In genomic region chr19:10740641-10741440, GRCm38 (mm10) we compare ENCODE assay signal across 8 mouse cellular contexts. TPM values are rescaled to one million over a fixed set of nuclear protein-coding genes. Genes with fewer than 3 reads are reported as not detected.
DNase-seq lines count a peak whose midpoint lies in the region; ATAC-seq and TF ChIP-seq lines count a peak whose summit lies in the region.
"Had no signal": no experiment of that assay in that cellular context is flagged by ENCODE, and none has a peak within 500 bp of the region (broad histone marks: within the 10 kb centered on the region; RNA-seq: fewer than 3 reads in every experiment).

No protein-coding gene starts in this region.

- no peak overlapping the region for H3K27ac ChIP-seq in embryonic facial prominence, embryonic 13.5 days
- H3K27ac ChIP-seq in lung, embryonic 15.5 days, result no peak overlapping the region
- H3K27ac ChIP-seq in hindbrain, postnatal 0 days, result no peak overlapping the region
- no peak overlapping the region for H3K27ac ChIP-seq in neural tube, embryonic 15.5 days (replicated peaks)
- H3K27ac ChIP-seq: hindbrain, embryonic 10.5 days had no signal

- no peak overlapping the region for H3K4me3 ChIP-seq in embryonic facial prominence, embryonic 13.5 days
- no peak overlapping the region for H3K4me3 ChIP-seq in lung, embryonic 15.5 days
- H3K4me3 ChIP-seq in hindbrain, postnatal 0 days (ENCODE audit: low read length), result no peak overlapping the region
- no peak overlapping the region for H3K4me3 ChIP-seq in neural tube, embryonic 15.5 days (replicated peaks)
- H3K4me3 ChIP-seq: hindbrain, embryonic 10.5 days had no signal

- DNase-seq in spleen, adult 12 weeks (ENCODE audit: low spot score), result peak; percentile 51
- no peak for DNase-seq in spleen, postnatal 4 days (ENCODE audit: low spot score in 2 of 2)
- DNase-seq in thymus, postnatal 36 days, result peak; percentile 72 to 86
- no peak for DNase-seq in hindbrain, postnatal 0 days (ENCODE audit: low spot score)

- H3K4me2 ChIP-seq in embryonic facial prominence, embryonic 13.5 days, result no peak overlapping the region; the same call in 1 of the 2 replicates
- peak overlapping the region; percentile 4; the same call in 1 of the 2 replicates for H3K4me2 ChIP-seq in lung, embryonic 15.5 days
- no peak overlapping the region for H3K4me2 ChIP-seq in hindbrain, postnatal 0 days (ENCODE audit: low read depth, low read length)
- H3K4me2 ChIP-seq in neural tube, embryonic 15.5 days, result no peak overlapping the region

- no peak overlapping the region for H3K9ac ChIP-seq in embryonic facial prominence, embryonic 13.5 days
- H3K9ac ChIP-seq in lung, embryonic 15.5 days, result no peak overlapping the region
- H3K9ac ChIP-seq in hindbrain, postnatal 0 days (replicated peaks; ENCODE audit: low read length), result no peak overlapping the region
- no peak overlapping the region for H3K9ac ChIP-seq in neural tube, embryonic 15.5 days (replicated peaks)

- ATAC-seq in embryonic facial prominence, embryonic 13.5 days (ENCODE audit: insufficient number of reproducible peaks, insufficient read depth, low FRiP score, low TSS enrichment, low read depth), result 0 out of 2 replicates have a peak, but pooled peaks have one; percentile 37
- ATAC-seq in lung, embryonic 15.5 days (ENCODE audit: borderline replicate concordance, extremely low read depth, low FRiP score, low TSS enrichment), result peak; percentile 44
- no peak for ATAC-seq in hindbrain, postnatal 0 days
- ATAC-seq in neural tube, embryonic 15.5 days (ENCODE audit: low FRiP score), result no peak

- H3K4me1 ChIP-seq in embryonic facial prominence, embryonic 13.5 days, result peaks cover 9% of the 10 kb centered on the region; the same call in 1 of the 2 replicates
- H3K4me1 ChIP-seq in lung, embryonic 15.5 days, result peaks cover 12% of the 10 kb centered on the region
- H3K4me1 ChIP-seq in hindbrain, postnatal 0 days (ENCODE audit: insufficient read depth, low read length), result no peaks in the 10 kb centered on the region
- H3K4me1 ChIP-seq in neural tube, embryonic 15.5 days, result no peaks in the 10 kb centered on the region

- H3K9me3 ChIP-seq in embryonic facial prominence, embryonic 13.5 days, result no peaks in the 10 kb centered on the region
- H3K9me3 ChIP-seq in lung, embryonic 15.5 days, result no peaks in the 10 kb centered on the region
- H3K9me3 ChIP-seq in hindbrain, postnatal 0 days (ENCODE audit: low read length), result no peaks in the 10 kb centered on the region
- H3K9me3 ChIP-seq in neural tube, embryonic 15.5 days (replicated peaks), result no peaks in the 10 kb centered on the region
- H3K9me3 ChIP-seq: hindbrain, embryonic 10.5 days had no signal

- 30% methylated on average over 11 of the region's 11 CpGs for WGBS in embryonic facial prominence, embryonic 13.5 days
- WGBS in lung, embryonic 15.5 days, result 22% methylated on average over 11 of the region's 11 CpGs
- WGBS in hindbrain, postnatal 0 days, result 60% methylated on average over 11 of the region's 11 CpGs
- 53% methylated on average over 11 of the region's 11 CpGs for WGBS in neural tube, embryonic 15.5 days

- H3K27me3 ChIP-seq in embryonic facial prominence, embryonic 13.5 days, result no peaks in the 10 kb centered on the region
- H3K27me3 ChIP-seq in lung, embryonic 15.5 days, result no peaks in the 10 kb centered on the region
- H3K27me3 ChIP-seq in hindbrain, postnatal 0 days (ENCODE audit: insufficient read depth, low read length), result no peaks in the 10 kb centered on the region
- H3K27me3 ChIP-seq in neural tube, embryonic 15.5 days (replicated peaks), result no peaks in the 10 kb centered on the region

- TF ChIP-seq CTCF in hindbrain, postnatal 0 days (IDR thresholded peaks at IDR 0.05; ENCODE audit: low read depth), result no peak

- no peaks in the 10 kb centered on the region for H3K36me3 ChIP-seq in embryonic facial prominence, embryonic 13.5 days
- H3K36me3 ChIP-seq in lung, embryonic 15.5 days, result no peaks in the 10 kb centered on the region
- H3K36me3 ChIP-seq in hindbrain, postnatal 0 days (ENCODE audit: insufficient read depth, low read length), result no peaks in the 10 kb centered on the region
- no peaks in the 10 kb centered on the region for H3K36me3 ChIP-seq in neural tube, embryonic 15.5 days
- H3K36me3 ChIP-seq: hindbrain, embryonic 10.5 days had no signal

RNA-seq across cellular contexts. Expression of gene Cd5, which starts 2.0 kb away (rescaled TPM):
- 0.41 and 0.42 TPM in 2 replicates for polyA plus RNA-seq in embryonic facial prominence, embryonic 13.5 days (2015; fragmentation: Nextera tagmentation; extraction: Ambion mirVana)
- polyA plus RNA-seq in lung, embryonic 15.5 days (2015; fragmentation: Nextera tagmentation; extraction: Ambion mirVana), result 0.45 and 0.91 TPM in 2 replicates
- total RNA-seq in hindbrain, postnatal 0 days (2014; rRNA removed), result 0.68 TPM in 1 of 2 replicates, not detected in the other
- polyA plus RNA-seq in hindbrain, postnatal 0 days (2015; fragmentation: Nextera tagmentation; extraction: Ambion mirVana), result 0.26 and 0.32 TPM in 2 replicates
- 0.08 and 1.3 TPM in 2 replicates for polyA plus RNA-seq in neural tube, embryonic 15.5 days (2015; fragmentation: Nextera tagmentation; extraction: Ambion mirVana)

RNA-seq across cellular contexts. Expression of gene Vps37c, which starts 52.3 kb away (rescaled TPM):
- 36.4 and 36.8 TPM in 2 replicates for polyA plus RNA-seq in embryonic facial prominence, embryonic 13.5 days (2015; fragmentation: Nextera tagmentation; extraction: Ambion mirVana)
- polyA plus RNA-seq in lung, embryonic 15.5 days (2015; fragmentation: Nextera tagmentation; extraction: Ambion mirVana), result 30.3 and 33.4 TPM in 2 replicates
- total RNA-seq in hindbrain, postnatal 0 days (2014; rRNA removed), result 29.8 and 30.7 TPM in 2 replicates
- 25.8 and 27.2 TPM in 2 replicates for polyA plus RNA-seq in hindbrain, postnatal 0 days (2015; fragmentation: Nextera tagmentation; extraction: Ambion mirVana)
- polyA plus RNA-seq in neural tube, embryonic 15.5 days (2015; fragmentation: Nextera tagmentation; extraction: Ambion mirVana), result 28.7 and 30.3 TPM in 2 replicates

Comparison
In these comparisons a context has a peak if more than half of its experiments do, and no peak if none do; other contexts are left out.
1. DNase-seq: peak in spleen, adult 12 weeks (single experiment) and thymus, postnatal 36 days (2 of 2); none in spleen, postnatal 4 days (0 of 2) and hindbrain, postnatal 0 days (single experiment).
2. ATAC-seq: peak in embryonic facial prominence, embryonic 13.5 days (single experiment) and lung, embryonic 15.5 days (single experiment); none in hindbrain, postnatal 0 days (single experiment) and neural tube, embryonic 15.5 days (single experiment).